In the genomic region with DNA sequence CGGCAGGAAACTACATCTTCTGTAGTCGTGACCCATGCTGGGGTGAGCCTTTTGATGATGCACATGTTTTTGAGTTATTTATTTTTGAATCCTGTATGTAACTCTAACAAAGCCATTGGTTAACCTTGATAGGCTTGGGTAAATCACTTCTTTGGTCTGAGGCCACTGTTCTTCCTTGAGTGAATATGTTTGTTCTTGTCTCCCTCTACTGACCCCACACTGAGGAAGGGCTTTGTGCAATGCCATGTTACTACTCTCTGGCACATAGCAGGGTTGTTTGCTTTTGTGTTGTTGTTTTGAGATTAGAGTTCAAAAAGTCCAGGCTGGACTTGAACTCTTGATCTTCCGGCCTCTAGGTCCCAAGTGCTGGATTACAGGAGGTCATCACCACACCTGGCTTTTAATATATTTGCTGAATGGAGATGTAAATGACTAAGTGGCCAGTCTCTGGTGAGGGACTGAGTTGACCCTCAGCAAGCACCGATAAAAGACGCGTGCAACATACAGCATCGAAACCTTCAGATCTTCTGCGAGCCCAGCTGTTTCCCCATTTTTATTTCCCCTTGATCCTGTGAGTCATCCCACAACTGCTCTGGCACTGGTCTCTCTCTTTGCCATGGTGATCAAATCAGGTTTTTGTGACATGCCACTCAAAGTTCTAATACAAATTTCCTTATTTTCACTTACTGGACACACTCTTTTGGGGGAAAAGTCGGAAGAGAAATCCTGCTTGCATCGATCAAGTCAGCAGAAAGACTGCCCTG, we compare ENCODE assay signal across 1 mouse cellular context.
TF ChIP-seq lines count a peak whose summit lies in the region.

No protein-coding gene starts in this region.

TF ChIP-seq in MEL, 35 proteins besides CTCF, POLR2A, EP300 and RAD21 (continued from another document):
- no peak for TF ChIP-seq GATA1 (IDR thresholded peaks at IDR 0.05; ENCODE audit: low read depth, low read length)
- TF ChIP-seq SIN3A (IDR thresholded peaks at IDR 0.05; ENCODE audit: low read length), result no peak
